Mouse (Mus musculus): ENCODE data around the gene Fut9.
A peak's percentile ranks its signal among the peaks of the same experiment; 100 is the strongest.

The Fut9 gene

GRCm38 (mm10) chr4:25799476-25800283, at the start of gene Fut9:
Gene Fut9 (minus strand): TSS chr4:25800244.
- peak; percentile 73 for DNase-seq (ENCODE audit: low spot score)

GRCm38 (mm10) chr4:25815783-25816182, 15.7 kb upstream of the Fut9 start:
- DNase-seq (ENCODE audit: low spot score), result no peak

- DNase-seq (ENCODE audit: low spot score), result no peak
Measured at GRCm38 (mm10) chr4:25813340-25813739, 13.3 kb upstream of the Fut9 start.

GRCm38 (mm10) chr4:25810058-25810457, 10.0 kb upstream of the Fut9 start:
- no peak for DNase-seq (ENCODE audit: low spot score)

- DNase-seq (ENCODE audit: low spot score), result no peak
Measured at GRCm38 (mm10) chr4:25801751-25802150, 1.7 kb upstream of the Fut9 start.

- DNase-seq (ENCODE audit: low spot score), result no peak
Measured at GRCm38 (mm10) chr4:25800284-25800616, 206 bp upstream of the Fut9 start.

- DNase-seq (ENCODE audit: low spot score), result peak; percentile 44
Measured at GRCm38 (mm10) chr4:25799051-25799475, 981 bp downstream of the Fut9 start.

- DNase-seq (ENCODE audit: low spot score), result no peak
Measured at GRCm38 (mm10) chr4:25798412-25798811, 1.6 kb downstream of the Fut9 start.

GRCm38 (mm10) chr4:25796149-25796548, 3.9 kb downstream of the Fut9 start:
- DNase-seq (ENCODE audit: low spot score), result no peak

GRCm38 (mm10) chr4:25785276-25785675, 14.8 kb downstream of the Fut9 start:
- no peak for DNase-seq (ENCODE audit: low spot score)

GRCm38 (mm10) chr4:25768657-25769056, 31.4 kb downstream of the Fut9 start:
- no peak for DNase-seq (ENCODE audit: low spot score)

- DNase-seq (ENCODE audit: low spot score), result no peak
Measured at GRCm38 (mm10) chr4:25763091-25763490, 37.0 kb downstream of the Fut9 start.

- no peak for DNase-seq (ENCODE audit: low spot score)
Measured at GRCm38 (mm10) chr4:25757909-25758548, 42.0 kb downstream of the Fut9 start.

GRCm38 (mm10) chr4:25741553-25741952, 58.5 kb downstream of the Fut9 start:
- DNase-seq (ENCODE audit: low spot score), result no peak

GRCm38 (mm10) chr4:25738782-25739181, 61.3 kb downstream of the Fut9 start:
- no peak for DNase-seq (ENCODE audit: low spot score)

GRCm38 (mm10) chr4:25721576-25721975, 78.5 kb downstream of the Fut9 start:
- no peak for DNase-seq (ENCODE audit: low spot score)

GRCm38 (mm10) chr4:25713907-25714306, 86.1 kb downstream of the Fut9 start:
- no peak for DNase-seq (ENCODE audit: low spot score)

GRCm38 (mm10) chr4:25684976-25685375, 115.1 kb downstream of the Fut9 start:
- DNase-seq (ENCODE audit: low spot score), result no peak

- no peak for DNase-seq (ENCODE audit: low spot score)
Measured at GRCm38 (mm10) chr4:25664196-25664595, 135.8 kb downstream of the Fut9 start.

GRCm38 (mm10) chr4:25661204-25661727, 138.8 kb downstream of the Fut9 start:
- DNase-seq (ENCODE audit: low spot score), result no peak

GRCm38 (mm10) chr4:25658792-25659191, 141.3 kb downstream of the Fut9 start:
- no peak for DNase-seq (ENCODE audit: low spot score)

- no peak for DNase-seq (ENCODE audit: low spot score)
Measured at GRCm38 (mm10) chr4:25651902-25652301, 148.1 kb downstream of the Fut9 start.

- DNase-seq (ENCODE audit: low spot score), result no peak
Measured at GRCm38 (mm10) chr4:25648107-25648506, 151.9 kb downstream of the Fut9 start.

Data from embryo, embryonic 10 days (tissue).